Mouse (Mus musculus): ENCODE data around the gene Fosl2. TPM values are rescaled to one million over a fixed set of nuclear protein-coding genes. Genes with fewer than 3 reads are reported as not detected.

Gene Fosl2
- total RNA-seq (2017), result 8.0 and 8.5 TPM in 2 replicates

- peak; percentile 77 for ATAC-seq (replicated peaks; ENCODE audit: low read depth, poor library complexity, severe bottlenecking)
Measured at GRCm38 (mm10) chr5:32135336-32136206, at the start of gene Fosl2. TSS of gene Fosl2 (plus strand) at chr5:32135801.

- ATAC-seq (replicated peaks; ENCODE audit: low read depth, poor library complexity, severe bottlenecking), result no peak
Measured at GRCm38 (mm10) chr5:32085971-32086370, 49.6 kb upstream of the Fosl2 start.

GRCm38 (mm10) chr5:32086526-32087090, 49.0 kb upstream of the Fosl2 start:
- ATAC-seq (replicated peaks; ENCODE audit: low read depth, poor library complexity, severe bottlenecking), result no peak

- ATAC-seq (replicated peaks; ENCODE audit: low read depth, poor library complexity, severe bottlenecking), result no peak
Measured at GRCm38 (mm10) chr5:32089481-32089880, 46.1 kb upstream of the Fosl2 start.

GRCm38 (mm10) chr5:32092281-32092680, 43.3 kb upstream of the Fosl2 start:
- ATAC-seq (replicated peaks; ENCODE audit: low read depth, poor library complexity, severe bottlenecking), result no peak

- no peak for ATAC-seq (replicated peaks; ENCODE audit: low read depth, poor library complexity, severe bottlenecking)
Measured at GRCm38 (mm10) chr5:32098691-32099090, 36.9 kb upstream of the Fosl2 start.

- no peak for ATAC-seq (replicated peaks; ENCODE audit: low read depth, poor library complexity, severe bottlenecking)
Measured at GRCm38 (mm10) chr5:32102484-32102883, 33.1 kb upstream of the Fosl2 start.

- ATAC-seq (replicated peaks; ENCODE audit: low read depth, poor library complexity, severe bottlenecking), result no peak
Measured at GRCm38 (mm10) chr5:32102971-32103431, 32.6 kb upstream of the Fosl2 start.

GRCm38 (mm10) chr5:32103545-32103944, 32.1 kb upstream of the Fosl2 start:
- no peak for ATAC-seq (replicated peaks; ENCODE audit: low read depth, poor library complexity, severe bottlenecking)

- peak; percentile 86 for ATAC-seq (replicated peaks; ENCODE audit: low read depth, poor library complexity, severe bottlenecking)
Measured at GRCm38 (mm10) chr5:32104119-32104990, 31.2 kb upstream of the Fosl2 start.

GRCm38 (mm10) chr5:32106473-32107140, 29.0 kb upstream of the Fosl2 start:
- ATAC-seq (replicated peaks; ENCODE audit: low read depth, poor library complexity, severe bottlenecking), result no peak

- ATAC-seq (replicated peaks; ENCODE audit: low read depth, poor library complexity, severe bottlenecking), result no peak; the same call in 1 of the 2 replicates
Measured at GRCm38 (mm10) chr5:32110651-32111050, 24.9 kb upstream of the Fosl2 start.

GRCm38 (mm10) chr5:32112206-32112916, 23.2 kb upstream of the Fosl2 start:
- peak; percentile 90 for ATAC-seq (replicated peaks; ENCODE audit: low read depth, poor library complexity, severe bottlenecking)

GRCm38 (mm10) chr5:32120901-32121376, 14.7 kb upstream of the Fosl2 start:
- no peak for ATAC-seq (replicated peaks; ENCODE audit: low read depth, poor library complexity, severe bottlenecking)

GRCm38 (mm10) chr5:32121936-32122335, 13.7 kb upstream of the Fosl2 start:
- 0 out of 2 replicates have a peak, but pooled peaks have one; percentile 15 for ATAC-seq (replicated peaks; ENCODE audit: low read depth, poor library complexity, severe bottlenecking)

- peak; percentile 91 for ATAC-seq (replicated peaks; ENCODE audit: low read depth, poor library complexity, severe bottlenecking)
Measured at GRCm38 (mm10) chr5:32122363-32122762, 13.2 kb upstream of the Fosl2 start.

- ATAC-seq (replicated peaks; ENCODE audit: low read depth, poor library complexity, severe bottlenecking), result no peak
Measured at GRCm38 (mm10) chr5:32124957-32125356, 10.6 kb upstream of the Fosl2 start.

- ATAC-seq (replicated peaks; ENCODE audit: low read depth, poor library complexity, severe bottlenecking), result no peak
Measured at GRCm38 (mm10) chr5:32127226-32127625, 8.4 kb upstream of the Fosl2 start.

GRCm38 (mm10) chr5:32127927-32128326, 7.7 kb upstream of the Fosl2 start:
- no peak for ATAC-seq (replicated peaks; ENCODE audit: low read depth, poor library complexity, severe bottlenecking)
